Mouse (Mus musculus): ENCODE measurements at regions not wholly inside any gene's neighbourhood (a gene's known extent, or its start where the extent isn't known, plus 50 kb on each side); places are given as distances from the start of the nearest gene placed in this dataset.

GRCm38 (mm10) chr15:63071921-63072320 is 773.1 kb downstream of the Gsdmc2 start:
- Histone ChIP-seq H3K4me1 (ENCODE audit: control insufficient read depth in 1 of 2, insufficient read depth in 2 of 2, low read length in 2 of 2) (no peaks in the 10 kb centered on the region), H3K9ac (ENCODE audit: control insufficient read depth, low read depth, low read length, poor library complexity, severe bottlenecking) (no peak overlapping the region), H3K27me3 (ENCODE audit: control insufficient read depth in 1 of 2, insufficient read depth in 2 of 2, low read length in 2 of 2) (no peaks in the 10 kb centered on the region), H3K4me3 (ENCODE audit: control insufficient read depth in 1 of 2, insufficient read depth in 1 of 2, low read depth in 2 of 2, low read length in 2 of 2) (no peak overlapping the region), H3K79me2 (ENCODE audit: control insufficient read depth, insufficient read depth, low read length, poor library complexity) (no peaks in the 10 kb centered on the region), H3K36me3 (ENCODE audit: control insufficient read depth in 1 of 2, insufficient read depth in 2 of 2, low read length in 2 of 2) (no peaks in the 10 kb centered on the region), H3K9me3 (replicated peaks; ENCODE audit: insufficient read depth, low read length) (no peaks in the 10 kb centered on the region), H3K27ac (ENCODE audit: control insufficient read depth, low read depth, low read length) (no peak overlapping the region)
- no peak for TF ChIP-seq POLR2A (IDR thresholded peaks at IDR 0.05; ENCODE audit: control insufficient read depth in 1 of 2, insufficient read depth in 1 of 2, low read depth in 1 of 2, low read length in 2 of 2, poor library complexity in 1 of 2)
- no peak for TF ChIP-seq NELFE (IDR thresholded peaks at IDR 0.05; ENCODE audit: low read depth, low read length)
- TF ChIP-seq RCOR1 (IDR thresholded peaks at IDR 0.05; ENCODE audit: low read depth, low read length): no peak
- TF ChIP-seq SMC3 (IDR thresholded peaks at IDR 0.05; ENCODE audit: low read depth, low read length): no peak
- TF ChIP-seq E2F4 (IDR thresholded peaks at IDR 0.05; ENCODE audit: borderline replicate concordance, low read depth, low read length): no peak
- TF ChIP-seq POLR2AphosphoS2 (IDR thresholded peaks at IDR 0.05; ENCODE audit: low read length): no peak
- no peak for TF ChIP-seq MAFK (IDR thresholded peaks at IDR 0.05; ENCODE audit: borderline replicate concordance, low read depth, low read length)
- TF ChIP-seq ZC3H11A (IDR thresholded peaks at IDR 0.05; ENCODE audit: low read depth, low read length): no peak
- no peak for TF ChIP-seq MYC (IDR thresholded peaks at IDR 0.05; ENCODE audit: low read depth, low read length)
- TF ChIP-seq POLR2AphosphoS5 (IDR thresholded peaks at IDR 0.05; ENCODE audit: borderline replicate concordance, low read depth, low read length): no peak
- TF ChIP-seq ELF1 (IDR thresholded peaks at IDR 0.05; ENCODE audit: low read depth, low read length): no peak
- no peak for TF ChIP-seq BHLHE40 (IDR thresholded peaks at IDR 0.05; ENCODE audit: borderline replicate concordance, low read depth, low read length)
- TF ChIP-seq GATA1 (IDR thresholded peaks at IDR 0.05; ENCODE audit: low read depth, low read length): no peak
- TF ChIP-seq GABPA (IDR thresholded peaks at IDR 0.05; ENCODE audit: low read depth, low read length): no peak
- TF ChIP-seq HCFC1 (IDR thresholded peaks at IDR 0.05; ENCODE audit: low read depth, low read length): no peak
- TF ChIP-seq TCF12 (IDR thresholded peaks at IDR 0.05; ENCODE audit: low read depth, low read length): no peak
- TF ChIP-seq NRF1 (IDR thresholded peaks at IDR 0.05; ENCODE audit: insufficient read depth, low read depth, low read length, poor library complexity, severe bottlenecking): no peak
- TF ChIP-seq MEF2A (IDR thresholded peaks at IDR 0.05; ENCODE audit: extremely low read depth, insufficient replicate concordance, low read depth, low read length, poor library complexity, severe bottlenecking): no peak
- no peak for DNase-seq (ENCODE audit: low read depth, low spot score)

GRCm38 (mm10) chr15:63067126-63067525 is 777.9 kb downstream of the Gsdmc2 start:
- TF ChIP-seq ZKSCAN1 (IDR thresholded peaks at IDR 0.05; ENCODE audit: low read depth, low read length) (no peak), NELFE (IDR thresholded peaks at IDR 0.05; ENCODE audit: low read depth, low read length) (no peak), RCOR1 (IDR thresholded peaks at IDR 0.05; ENCODE audit: low read depth, low read length) (no peak), MYC (IDR thresholded peaks at IDR 0.05; ENCODE audit: low read depth, low read length) (no peak)
- H3K36me3 ChIP-seq (ENCODE audit: control insufficient read depth in 1 of 2, insufficient read depth in 2 of 2, low read length in 2 of 2): no peaks in the 10 kb centered on the region
- H3K27ac ChIP-seq (ENCODE audit: control insufficient read depth, low read depth, low read length): no peak overlapping the region
- DNase-seq (ENCODE audit: low read depth, low spot score): no peak
- no peaks in the 10 kb centered on the region for H3K79me2 ChIP-seq (ENCODE audit: control insufficient read depth, insufficient read depth, low read length, poor library complexity)
- H3K27me3 ChIP-seq (ENCODE audit: control insufficient read depth in 1 of 2, insufficient read depth in 2 of 2, low read length in 2 of 2): no peaks in the 10 kb centered on the region
- no peaks in the 10 kb centered on the region for H3K9me3 ChIP-seq (replicated peaks; ENCODE audit: insufficient read depth, low read length)
- H3K9ac ChIP-seq (ENCODE audit: control insufficient read depth, low read depth, low read length, poor library complexity, severe bottlenecking): no peak overlapping the region
- H3K4me1 ChIP-seq (ENCODE audit: control insufficient read depth in 1 of 2, insufficient read depth in 2 of 2, low read length in 2 of 2): no peaks in the 10 kb centered on the region
- no peak overlapping the region for H3K4me3 ChIP-seq (ENCODE audit: control insufficient read depth in 1 of 2, insufficient read depth in 1 of 2, low read depth in 2 of 2, low read length in 2 of 2)
